Mouse (Mus musculus): ENCODE results near the gene Arhgap28. TPM values are rescaled to one million over a fixed set of nuclear protein-coding genes. Genes with fewer than 3 reads are reported as not detected.

The Arhgap28 gene
- total and polyA plus RNA-seq, 2 experiments from 2014 or later: 3.6 to 8.6 TPM

DNA sequence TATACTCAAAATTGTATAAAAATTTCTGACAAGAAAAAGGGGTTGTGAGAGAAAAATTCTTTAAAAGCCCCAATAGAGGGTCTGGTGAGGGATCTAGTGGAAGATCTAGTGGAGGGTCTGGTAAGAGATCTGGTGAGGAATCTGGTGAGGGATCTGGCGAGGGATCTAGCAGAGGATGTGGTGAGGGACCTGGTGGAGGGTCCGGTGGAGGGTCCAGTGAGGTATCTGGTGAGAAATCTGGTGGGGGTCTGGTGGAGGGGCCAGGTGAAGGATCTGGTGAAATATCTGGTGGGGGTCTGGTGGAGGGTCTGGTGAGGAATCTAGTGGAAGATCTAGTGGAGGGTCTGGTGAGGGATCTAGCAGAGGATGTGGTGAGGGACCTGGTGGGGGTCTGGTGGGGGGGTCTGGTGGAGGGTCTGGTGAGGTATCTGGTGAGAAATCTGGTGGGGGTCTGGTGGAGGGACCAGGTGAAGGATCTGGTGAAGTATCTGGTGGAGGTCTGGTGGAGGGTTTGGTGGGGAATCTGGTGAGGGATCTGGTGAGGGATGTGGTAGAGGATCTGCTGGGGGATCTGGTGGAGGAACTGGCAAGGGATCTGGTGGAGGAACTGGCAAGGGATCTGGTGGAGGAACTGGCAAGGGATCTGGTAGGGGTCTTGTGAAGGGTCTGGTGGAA is 10.4 kb downstream of the Arhgap28 start:
- DNase-seq: no peak
- WGBS: 95% methylated on average over 2 of the region's 2 CpGs
- H3K36me3 ChIP-seq (ENCODE audit: insufficient read depth): no peaks in the 10 kb centered on the region
- no peak overlapping the region for H3K9ac ChIP-seq
- ATAC-seq: no peak
- H3K27me3 ChIP-seq (ENCODE audit: insufficient read depth, low read length): no peaks in the 10 kb centered on the region
- no peaks in the 10 kb centered on the region for H3K9me3 ChIP-seq (ENCODE audit: low read length)
- no peak overlapping the region for H3K4me3 ChIP-seq (ENCODE audit: low read depth, low read length)
- no peak overlapping the region for H3K4me2 ChIP-seq (ENCODE audit: low read depth)
- H3K27ac ChIP-seq (ENCODE audit: low read depth, low read length): no peak overlapping the region
- H3K4me1 ChIP-seq (ENCODE audit: insufficient read depth): no peaks in the 10 kb centered on the region
- TF ChIP-seq CTCF (IDR thresholded peaks at IDR 0.05; ENCODE audit: low read depth): no peak

GRCm38 (mm10) chr17:67989716-67990115 is 14.2 kb downstream of the Arhgap28 start:
- H3K36me3 ChIP-seq (ENCODE audit: insufficient read depth): no peaks in the 10 kb centered on the region
- whole genome bisulfite sequencing: 76% methylated on average over 5 of the region's 5 CpGs

DNA sequence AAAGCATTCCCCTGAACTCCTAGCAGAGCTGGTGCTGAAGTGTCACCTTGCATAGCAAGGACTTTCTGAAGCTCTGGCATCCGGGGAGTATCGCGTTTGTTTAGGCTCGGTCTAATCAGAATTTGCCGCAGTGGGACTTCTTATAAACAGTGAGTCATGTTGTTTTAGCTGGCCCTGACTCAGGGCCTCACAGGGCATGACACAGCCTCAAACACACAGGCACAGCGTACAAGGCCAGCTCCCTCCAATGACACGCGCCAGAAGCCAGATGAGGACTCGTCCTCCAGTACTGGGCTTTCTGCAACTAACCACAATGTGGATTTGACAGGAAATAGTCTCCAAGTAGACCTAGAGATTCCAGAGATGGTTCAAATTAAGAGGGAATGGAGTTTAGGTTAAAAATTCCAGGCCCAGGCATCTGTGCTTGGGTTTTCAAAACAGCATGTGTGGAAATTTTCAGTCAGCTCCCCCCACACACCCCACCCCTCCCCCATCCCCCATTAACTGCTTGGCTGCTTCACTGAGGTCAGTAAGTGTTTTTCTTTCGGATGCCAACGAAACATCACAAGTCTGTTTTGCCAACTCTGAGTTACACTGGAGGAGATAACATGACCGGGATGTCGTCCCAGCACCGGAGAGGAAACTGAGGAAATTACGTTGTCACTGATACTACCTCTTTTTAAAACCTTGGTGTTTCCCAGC is 14.8 kb downstream of the Arhgap28 start:
- no peak for ATAC-seq
- Histone ChIP-seq H3K9ac (no peak overlapping the region), H3K27ac (ENCODE audit: low read depth, low read length) (no peak overlapping the region), H3K4me2 (ENCODE audit: low read depth) (no peak overlapping the region), H3K36me3 (ENCODE audit: insufficient read depth) (no peaks in the 10 kb centered on the region), H3K4me1 (ENCODE audit: insufficient read depth) (no peaks in the 10 kb centered on the region), H3K4me3 (ENCODE audit: low read depth, low read length) (no peak overlapping the region), H3K9me3 (ENCODE audit: low read length) (no peaks in the 10 kb centered on the region), H3K27me3 (ENCODE audit: insufficient read depth, low read length) (no peaks in the 10 kb centered on the region)
- no peak for DNase-seq
- no peak for TF ChIP-seq CTCF (IDR thresholded peaks at IDR 0.05; ENCODE audit: low read depth)
- 54% methylated on average over 15 of the region's 15 CpGs for WGBS

More at GRCm38 (mm10) chr17:67989716-67990115, 14.2 kb downstream of the Arhgap28 start:
- Histone ChIP-seq H3K4me2 (ENCODE audit: low read depth) (no peak overlapping the region), H3K9me3 (ENCODE audit: low read length) (no peaks in the 10 kb centered on the region), H3K27me3 (ENCODE audit: insufficient read depth, low read length) (no peaks in the 10 kb centered on the region), H3K27ac (ENCODE audit: low read depth, low read length) (no peak overlapping the region), H3K4me3 (ENCODE audit: low read depth, low read length) (no peak overlapping the region), H3K4me1 (ENCODE audit: insufficient read depth) (no peaks in the 10 kb centered on the region), H3K9ac (no peak overlapping the region)
- no peak for TF ChIP-seq CTCF (IDR thresholded peaks at IDR 0.05; ENCODE audit: low read depth)
- DNase-seq: no peak
- ATAC-seq: no peak

GRCm38 (mm10) chr17:67985532-67985931 is 18.4 kb downstream of the Arhgap28 start:
- Histone ChIP-seq H3K4me3 (ENCODE audit: low read depth, low read length) (no peak overlapping the region), H3K36me3 (ENCODE audit: insufficient read depth) (no peaks in the 10 kb centered on the region), H3K27me3 (ENCODE audit: insufficient read depth, low read length) (no peaks in the 10 kb centered on the region), H3K4me2 (ENCODE audit: low read depth) (no peak overlapping the region), H3K27ac (ENCODE audit: low read depth, low read length) (no peak overlapping the region), H3K9me3 (ENCODE audit: low read length) (no peaks in the 10 kb centered on the region), H3K4me1 (ENCODE audit: insufficient read depth) (no peaks in the 10 kb centered on the region), H3K9ac (no peak overlapping the region)
- DNase-seq: no peak
- TF ChIP-seq CTCF (IDR thresholded peaks at IDR 0.05; ENCODE audit: low read depth): no peak
- ATAC-seq: no peak
- WGBS: 66% methylated on average over 4 of the region's 4 CpGs

- no peak for DNase-seq
- no peak for TF ChIP-seq CTCF (IDR thresholded peaks at IDR 0.05; ENCODE audit: low read depth)
- H3K4me2 ChIP-seq (ENCODE audit: low read depth): no peak overlapping the region
- 94% methylated on average over 3 of the region's 3 CpGs for WGBS
- H3K9ac ChIP-seq: no peak overlapping the region
- H3K9me3 ChIP-seq (ENCODE audit: low read length): no peaks in the 10 kb centered on the region
- no peak for ATAC-seq
- H3K36me3 ChIP-seq (ENCODE audit: insufficient read depth): no peaks in the 10 kb centered on the region
- H3K27ac ChIP-seq (ENCODE audit: low read depth, low read length): no peak overlapping the region
- no peaks in the 10 kb centered on the region for H3K27me3 ChIP-seq (ENCODE audit: insufficient read depth, low read length)
- H3K4me3 ChIP-seq (ENCODE audit: low read depth, low read length): no peak overlapping the region
- no peaks in the 10 kb centered on the region for H3K4me1 ChIP-seq (ENCODE audit: insufficient read depth)
Measured at GRCm38 (mm10) chr17:67980573-67980972, 23.3 kb downstream of the Arhgap28 start.

GRCm38 (mm10) chr17:67979248-67979647 is 24.7 kb downstream of the Arhgap28 start:
- Histone ChIP-seq H3K36me3 (ENCODE audit: insufficient read depth) (no peaks in the 10 kb centered on the region), H3K9me3 (ENCODE audit: low read length) (no peaks in the 10 kb centered on the region)
- 90% methylated on average over 5 of the region's 5 CpGs for WGBS

GRCm38 (mm10) chr17:67978786-67979185 is 25.1 kb downstream of the Arhgap28 start:
- Histone ChIP-seq H3K27ac (ENCODE audit: low read depth, low read length) (no peak overlapping the region), H3K9me3 (ENCODE audit: low read length) (no peaks in the 10 kb centered on the region), H3K27me3 (ENCODE audit: insufficient read depth, low read length) (no peaks in the 10 kb centered on the region), H3K36me3 (ENCODE audit: insufficient read depth) (no peaks in the 10 kb centered on the region), H3K4me1 (ENCODE audit: insufficient read depth) (no peaks in the 10 kb centered on the region), H3K4me2 (ENCODE audit: low read depth) (no peak overlapping the region), H3K9ac (no peak overlapping the region), H3K4me3 (ENCODE audit: low read depth, low read length) (no peak overlapping the region)
- ATAC-seq (no peak), DNase-seq (no peak)
- WGBS: 50% methylated on average over 3 of the region's 3 CpGs
- TF ChIP-seq CTCF (IDR thresholded peaks at IDR 0.05; ENCODE audit: low read depth): no peak

More at GRCm38 (mm10) chr17:67979248-67979647, 24.7 kb downstream of the Arhgap28 start:
- no peaks in the 10 kb centered on the region for H3K4me1 ChIP-seq (ENCODE audit: insufficient read depth)
- no peak for TF ChIP-seq CTCF (IDR thresholded peaks at IDR 0.05; ENCODE audit: low read depth)
- no peaks in the 10 kb centered on the region for H3K27me3 ChIP-seq (ENCODE audit: insufficient read depth, low read length)
- DNase-seq: no peak
- no peak overlapping the region for H3K27ac ChIP-seq (ENCODE audit: low read depth, low read length)
- no peak for ATAC-seq
- H3K9ac ChIP-seq: no peak overlapping the region
- H3K4me2 ChIP-seq (ENCODE audit: low read depth): no peak overlapping the region
- no peak overlapping the region for H3K4me3 ChIP-seq (ENCODE audit: low read depth, low read length)

All from forebrain, postnatal 0 days (tissue).